Mouse (Mus musculus) hindbrain, embryonic 14.5 days (tissue): Measurements from ENCODE around the gene Nms. TPM values are rescaled to one million over a fixed set of nuclear protein-coding genes. Genes with fewer than 3 reads are reported as not detected.

Experiments
- ATAC-seq: fragments of 200-750 bp; cut with Nextera tagmentation; 2 replicates; pipeline ENCODE4 v1.8.0; 2017; ENCODE audit warnings: moderate number of reproducible peaks, mild to moderate bottlenecking, moderate TSS enrichment, moderate library complexity; ENCODE audit not compliant: low FRiP score
- DNase-seq: peaks from one replicate; pipeline ENCODE4 v3.0.0-alpha.2; 2015; ENCODE audit warnings: low spot score
- H3K27ac ChIP-seq: fragments of 300-500 bp; sonication (generic); 2 replicates; pipeline ENCODE4 v1.5.1; 2014; ENCODE audit warnings: mild to moderate bottlenecking, moderate library complexity
- H3K27me3 ChIP-seq: fragments of 300-500 bp; sonication (generic); 2 replicates; pipeline ENCODE4 v1.6.1; 2014; ENCODE audit warnings: mild to moderate bottlenecking, low read length, mixed read lengths; ENCODE audit not compliant: control insufficient read depth, insufficient read depth
- H3K36me3 ChIP-seq: fragments of 300-500 bp; sonication (generic); replicated peaks from 2 replicates; pipeline ENCODE4 v1.6.1; 2014; ENCODE audit not compliant: control insufficient read depth, insufficient read depth
- H3K4me1 ChIP-seq: fragments of 300-500 bp; sonication (generic); replicated peaks from 2 replicates; pipeline ENCODE4 v1.6.1; 2014; ENCODE audit warnings: antibody characterized with exemption, low read length, mixed read lengths; ENCODE audit not compliant: control insufficient read depth, insufficient read depth
- H3K4me2 ChIP-seq: fragments of 300-500 bp; sonication (generic); replicated peaks from 2 replicates; pipeline ENCODE4 v1.6.1; 2014; ENCODE audit warnings: mild to moderate bottlenecking, moderate library complexity
- H3K4me3 ChIP-seq: fragments of 300-500 bp; sonication (generic); replicated peaks from 2 replicates; pipeline ENCODE4 v1.5.1; 2014; ENCODE audit warnings: mild to moderate bottlenecking, low read length
- H3K9ac ChIP-seq: fragments of 300-500 bp; sonication (generic); 2 replicates; pipeline ENCODE4 v1.6.1; 2014
- H3K9me3 ChIP-seq: fragments of 300-500 bp; sonication (generic); 2 replicates; pipeline ENCODE4 v1.6.1; 2016; ENCODE audit warnings: low read length; ENCODE audit not compliant: control insufficient read depth
- WGBS: fragments of 180-500 bp; shearing (Covaris S2); extraction: QIAGEN DNeasy Blood & Tissue Kit; methylation state at CpG from one replicate; pipeline ENCODE4 v1.1.7; 2014; 5-methylcytosine and 5-hydroxymethylcytosine counted together
- polyA plus RNA-seq: library from polyadenylated mRNA; unstranded; fragments of >200 nt; fragmentation: Nextera tagmentation; extraction: Ambion mirVana; gene quantifications from 2 replicates; pipeline ENCODE4 v1.2.1, GENCODE M21; 2014

Nms gene
- polyA plus RNA-seq, 1 experiment from 2014 or later: 3.2 TPM

DNA sequence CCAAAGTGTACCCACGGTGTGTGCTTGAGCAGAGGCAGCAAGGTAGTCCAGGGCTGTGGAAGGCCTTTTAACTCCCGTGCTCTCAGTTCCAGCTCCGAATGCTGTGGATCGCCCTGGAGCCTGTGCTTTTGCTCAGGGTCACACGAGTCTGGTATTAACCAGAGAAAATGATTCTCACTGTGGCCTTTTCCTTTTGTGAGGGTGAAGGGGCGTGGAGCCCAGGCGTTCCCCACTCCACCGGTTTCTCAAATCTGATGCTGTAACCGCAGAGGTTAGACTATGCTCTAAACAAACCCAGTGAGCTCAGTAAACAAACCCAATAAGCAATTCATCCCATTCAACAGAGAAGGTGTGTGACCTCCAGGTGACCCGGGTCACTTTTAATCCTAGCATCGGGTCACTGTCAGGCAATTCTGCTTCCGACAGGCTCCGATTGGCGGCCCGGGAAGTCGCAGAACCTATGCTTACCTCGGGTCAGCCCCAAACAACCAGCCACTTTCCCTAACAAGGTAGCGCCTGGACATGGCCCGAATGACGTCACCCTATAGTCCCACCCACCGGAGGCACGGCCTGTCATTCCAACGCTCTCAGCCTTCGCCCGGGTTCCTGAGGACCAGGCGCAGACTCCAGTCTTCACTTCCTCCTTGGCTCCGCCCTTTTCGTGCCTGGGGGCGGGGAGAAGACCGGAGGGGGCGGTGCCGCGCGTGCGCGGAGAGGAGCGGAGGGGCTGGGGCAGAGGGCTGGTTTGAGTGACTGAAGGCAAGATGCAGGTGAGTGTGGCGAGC, 48.3 kb downstream of the Nms start:
- 7% methylated on average over 38 of the region's 38 CpGs for WGBS
- H3K4me3 ChIP-seq: peak overlapping the region; percentile 92
- peak; percentile 98 for ATAC-seq

DNA sequence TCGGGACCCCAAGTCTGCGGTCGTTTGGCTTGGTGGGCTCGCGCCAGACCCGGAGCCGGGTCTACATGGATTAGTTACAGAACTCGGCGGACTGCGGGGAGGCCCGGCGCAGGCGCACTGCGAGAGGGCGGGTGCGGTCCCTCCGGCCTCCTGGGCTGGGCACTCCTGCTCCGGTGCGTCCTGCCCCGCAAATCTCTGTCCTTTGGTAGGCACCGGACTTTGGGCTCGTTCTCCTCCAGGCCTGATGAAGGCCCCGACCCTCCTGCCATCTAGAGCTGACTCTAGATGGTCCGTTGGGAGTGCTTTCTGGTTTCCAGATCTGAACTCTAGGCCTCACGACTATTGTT, 48.9 kb downstream of the Nms start:
- no peak for DNase-seq
- peak; percentile 83 for ATAC-seq
- peaks cover 11% of the 10 kb centered on the region for H3K4me1 ChIP-seq
- H3K4me2 ChIP-seq: peak overlapping the region; percentile 91
- H3K36me3 ChIP-seq: peaks cover 18% of the 10 kb centered on the region
- H3K9ac ChIP-seq: peak overlapping the region; percentile 90
- H3K27me3 ChIP-seq: no peaks in the 10 kb centered on the region
- no peaks in the 10 kb centered on the region for H3K9me3 ChIP-seq
- H3K4me3 ChIP-seq: peak overlapping the region; percentile 92
- WGBS: under 1% methylated on average over 25 of the region's 25 CpGs
- peak overlapping the region; percentile 82 for H3K27ac ChIP-seq

More for the DNA sequence above, 48.3 kb downstream of the Nms start:
- Histone ChIP-seq H3K9ac (peak overlapping the region; percentile 90), H3K36me3 (peaks cover 12% of the 10 kb centered on the region), H3K4me2 (peak overlapping the region; percentile 91), H3K9me3 (no peaks in the 10 kb centered on the region), H3K27ac (peak overlapping the region; percentile 83), H3K27me3 (no peaks in the 10 kb centered on the region), H3K4me1 (peaks cover 11% of the 10 kb centered on the region)
- DNase-seq: peak; percentile 96

- no peak for ATAC-seq
Observed at GRCm38 (mm10) chr1:38988357-38988756, 49.4 kb downstream of the Nms start.

GRCm38 (mm10) chr1:38992365-38992764, 53.4 kb downstream of the Nms start:
- Histone ChIP-seq H3K9ac (no peak overlapping the region), H3K9me3 (no peaks in the 10 kb centered on the region), H3K4me1 (peaks cover 6% of the 10 kb centered on the region), H3K27ac (no peak overlapping the region), H3K4me3 (no peak overlapping the region), H3K27me3 (no peaks in the 10 kb centered on the region), H3K36me3 (peaks cover 61% of the 10 kb centered on the region), H3K4me2 (no peak overlapping the region)
- WGBS: 74% methylated on average over 3 of the region's 3 CpGs
- DNase-seq (no peak), ATAC-seq (no peak)

More at GRCm38 (mm10) chr1:38988357-38988756, 49.4 kb downstream of the Nms start:
- peak overlapping the region; percentile 92 for H3K4me3 ChIP-seq
- no peaks in the 10 kb centered on the region for H3K9me3 ChIP-seq
- H3K27ac ChIP-seq: peak overlapping the region; percentile 82
- H3K4me2 ChIP-seq: peak overlapping the region; percentile 91
- peaks cover 23% of the 10 kb centered on the region for H3K36me3 ChIP-seq
- H3K27me3 ChIP-seq: no peaks in the 10 kb centered on the region
- H3K9ac ChIP-seq: peak overlapping the region; percentile 90
- H3K4me1 ChIP-seq: peaks cover 11% of the 10 kb centered on the region
- no peak for DNase-seq
- 36% methylated on average over 7 of the region's 7 CpGs for WGBS

Other genes starting within 250 kb of the Nms start
- 31.5 and 33.7 TPM in 2 replicates for gene Lonrf2, start 102.4 kb upstream of the Nms start, polyA plus RNA-seq
- gene Chst10, start 41.0 kb upstream of the Nms start, polyA plus RNA-seq: 63.1 and 66.8 TPM in 2 replicates
- 131 and 141 TPM in 2 replicates for gene Pdcl3, start 46.5 kb downstream of the Nms start, polyA plus RNA-seq